Mouse (Mus musculus) liver, postnatal 0 days (tissue): ENCODE measurements around the gene Nxpe2. TPM values are rescaled to one million over a fixed set of nuclear protein-coding genes. Genes with fewer than 3 reads are reported as not detected.

Experiments
- ATAC-seq: fragments of 200-750 bp; cut with Nextera tagmentation; 2 replicates; pipeline ENCODE4 v1.8.0; 2017; ENCODE audit warnings: mild to moderate bottlenecking, moderate library complexity
- DNase-seq: peaks from one replicate; pipeline ENCODE4 v3.0.0-alpha.2; 2016
- H3K27ac ChIP-seq: fragments of 300-500 bp; sonication (generic); 2 replicates; pipeline ENCODE4 v1.5.1; 2014; ENCODE audit warnings: antibody characterized with exemption, moderate library complexity, mild to moderate bottlenecking, low read depth
- H3K27me3 ChIP-seq: fragments of 300-500 bp; sonication (generic); 2 replicates; pipeline ENCODE4 v1.6.1; 2014; ENCODE audit warnings: low read length, control low read depth, mixed read lengths; ENCODE audit not compliant: insufficient read depth
- H3K36me3 ChIP-seq: fragments of 300-500 bp; sonication (generic); replicated peaks from 2 replicates; pipeline ENCODE4 v1.6.1; 2014; ENCODE audit warnings: mild to moderate bottlenecking, control low read depth, low read length, moderate library complexity, mixed read lengths; ENCODE audit not compliant: insufficient read depth
- H3K4me1 ChIP-seq: fragments of 300-500 bp; sonication (generic); 2 replicates; pipeline ENCODE4 v1.6.1; 2014; ENCODE audit warnings: antibody characterized with exemption, mild to moderate bottlenecking, control low read depth; ENCODE audit not compliant: insufficient read depth
- H3K4me2 ChIP-seq: fragments of 300-500 bp; sonication (generic); 2 replicates; pipeline ENCODE4 v1.6.1; 2014; ENCODE audit warnings: low read depth, mild to moderate bottlenecking, low read length, moderate library complexity, mixed read lengths
- H3K4me3 ChIP-seq: fragments of 300-500 bp; sonication (generic); 2 replicates; pipeline ENCODE4 v1.5.1; 2014; ENCODE audit warnings: low read depth, low read length
- H3K9ac ChIP-seq: fragments of 300-500 bp; sonication (generic); replicated peaks from 2 replicates; pipeline ENCODE4 v1.6.1; 2014; ENCODE audit warnings: mild to moderate bottlenecking, moderate library complexity
- H3K9me3 ChIP-seq: fragments of 300-500 bp; sonication (generic); 2 replicates; pipeline ENCODE4 v1.6.1; 2016; ENCODE audit warnings: mild to moderate bottlenecking, control low read depth, low read length, mixed read lengths
- CTCF ChIP-seq: sonication (generic); IDR thresholded peaks from 2 replicates; pipeline ENCODE4 v1.5.1; 2016; ENCODE audit warnings: antibody characterized with exemption, low read depth
- EP300 ChIP-seq: IDR thresholded peaks from 2 replicates; pipeline ENCODE4 v1.6.1; 2016; ENCODE audit warnings: antibody characterized with exemption, low read depth, mild to moderate bottlenecking
- WGBS: fragments of 180-500 bp; shearing (Covaris S2); extraction: QIAGEN DNeasy Blood & Tissue Kit; methylation state at CpG from one replicate; pipeline ENCODE4 v1.1.7; 2014; ENCODE audit not compliant: insufficient replicate concordance; 5-methylcytosine and 5-hydroxymethylcytosine counted together
- polyA plus RNA-seq: library from polyadenylated mRNA; unstranded; fragments of >200 nt; fragmentation: Nextera tagmentation; extraction: Ambion mirVana; gene quantifications from 2 replicates; pipeline ENCODE4 v1.2.1, GENCODE M21; 2015

Gene Nxpe2
- polyA plus RNA-seq, 1 experiment from 2014 or later: 73.0 TPM

DNA sequence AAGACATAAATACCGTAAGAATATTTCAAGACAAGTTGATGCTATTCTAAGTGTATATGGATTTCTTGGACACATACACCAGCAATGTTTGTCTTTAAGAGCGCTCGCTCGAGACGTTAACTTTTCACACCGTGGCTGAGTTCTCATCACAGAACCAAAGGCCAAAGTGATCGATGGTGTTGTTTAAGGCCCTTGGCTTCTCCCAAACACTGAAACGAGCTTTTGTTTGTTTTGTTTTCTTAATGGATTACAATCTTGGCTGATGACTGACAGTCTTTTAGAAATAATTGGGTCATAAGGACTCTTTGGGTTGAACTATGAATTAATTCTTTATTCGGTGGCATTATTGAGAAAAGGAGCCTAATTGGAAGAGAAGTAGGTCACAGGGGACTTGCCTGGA lies 7.8 kb downstream of the Nxpe2 start:
- Histone ChIP-seq H3K27me3 (no peaks in the 10 kb centered on the region), H3K4me3 (no peak overlapping the region), H3K4me1 (peaks cover 11% of the 10 kb centered on the region; the same call in 1 of the 2 replicates), H3K36me3 (no peaks in the 10 kb centered on the region), H3K4me2 (no peak overlapping the region), H3K27ac (no peak overlapping the region), H3K9ac (no peak overlapping the region), H3K9me3 (no peaks in the 10 kb centered on the region)
- ATAC-seq (no peak), DNase-seq (no peak)
- TF ChIP-seq CTCF: no peak
- 82% methylated on average over 9 of the region's 9 CpGs for WGBS

DNA sequence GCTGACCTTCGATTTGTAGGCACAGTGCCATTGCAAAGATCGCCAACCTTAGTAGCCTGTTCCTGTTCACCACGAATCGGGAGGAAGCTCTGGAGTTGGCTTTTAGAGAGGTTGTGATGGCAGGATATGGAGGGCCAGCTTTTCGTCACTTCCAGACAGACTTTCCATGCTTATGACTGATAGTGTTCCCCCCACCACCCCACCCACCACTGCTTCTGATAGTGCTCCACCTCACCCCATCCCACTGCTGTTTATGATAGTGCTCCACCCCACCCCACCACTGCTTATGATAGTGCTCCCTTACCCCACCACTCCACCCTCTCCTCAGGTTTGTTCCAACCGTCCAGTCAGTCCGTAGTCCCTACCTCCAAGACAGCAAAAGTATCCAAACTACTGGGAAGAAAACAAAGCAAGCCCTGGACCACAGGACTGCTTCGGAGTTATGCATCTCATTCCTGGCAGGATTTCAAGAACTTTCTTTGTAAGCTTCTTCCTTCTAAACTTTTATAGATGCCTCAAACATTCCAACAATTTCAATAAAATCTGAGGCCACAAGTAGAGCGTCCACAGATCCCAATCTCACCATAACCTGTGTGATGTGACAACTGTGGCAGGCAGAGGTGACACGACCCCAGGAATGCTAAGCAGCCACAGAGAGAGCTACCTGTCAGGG lies 12.4 kb downstream of the Nxpe2 start:
- TF ChIP-seq CTCF (no peak), EP300 (peak; percentile 82)
- H3K27ac ChIP-seq: peak overlapping the region; percentile 81
- DNase-seq (peak; percentile 64), ATAC-seq (peak; percentile 91)
- H3K9ac ChIP-seq: peak overlapping the region; percentile 81
- peak overlapping the region; percentile 70 for H3K4me3 ChIP-seq
- no peaks in the 10 kb centered on the region for H3K27me3 ChIP-seq
- H3K9me3 ChIP-seq: no peaks in the 10 kb centered on the region
- peaks cover 11% of the 10 kb centered on the region; the same call in 1 of the 2 replicates for H3K4me1 ChIP-seq
- WGBS: 49% methylated on average over 10 of the region's 10 CpGs
- H3K4me2 ChIP-seq: peak overlapping the region; percentile 73
- H3K36me3 ChIP-seq: peaks cover 14% of the 10 kb centered on the region

- H3K4me3 ChIP-seq: peak overlapping the region; percentile 70
- peaks cover 17% of the 10 kb centered on the region for H3K36me3 ChIP-seq
- DNase-seq (no peak), ATAC-seq (no peak)
- peak overlapping the region; percentile 81 for H3K27ac ChIP-seq
- peak overlapping the region; percentile 73 for H3K4me2 ChIP-seq
- peaks cover 11% of the 10 kb centered on the region; the same call in 1 of the 2 replicates for H3K4me1 ChIP-seq
- no peak for TF ChIP-seq EP300
- no peak for TF ChIP-seq CTCF
- WGBS: 42% methylated on average over 5 of the region's 5 CpGs
- H3K27me3 ChIP-seq: no peaks in the 10 kb centered on the region
- no peaks in the 10 kb centered on the region for H3K9me3 ChIP-seq
- peak overlapping the region; percentile 81 for H3K9ac ChIP-seq
Observed at GRCm38 (mm10) chr9:48339563-48339962, 13.7 kb downstream of the Nxpe2 start.

GRCm38 (mm10) chr9:48338783-48339455 lies 14.3 kb downstream of the Nxpe2 start:
- DNase-seq: no peak
- Histone ChIP-seq H3K4me2 (peak overlapping the region; percentile 73), H3K4me3 (peak overlapping the region; percentile 70), H3K9me3 (no peaks in the 10 kb centered on the region), H3K27me3 (no peaks in the 10 kb centered on the region), H3K27ac (peak overlapping the region; percentile 81), H3K4me1 (peaks cover 11% of the 10 kb centered on the region; the same call in 1 of the 2 replicates), H3K36me3 (peaks cover 18% of the 10 kb centered on the region), H3K9ac (peak overlapping the region; percentile 81)
- WGBS: 32% methylated on average over 4 of the region's 4 CpGs
- no peak for TF ChIP-seq CTCF
- TF ChIP-seq EP300: peak; percentile 46
- ATAC-seq: peak; percentile 50

GRCm38 (mm10) chr9:48329597-48329996 lies 23.7 kb downstream of the Nxpe2 start:
- WGBS: 91% methylated on average over 7 of the region's 7 CpGs
- no peak overlapping the region for H3K9ac ChIP-seq
- peaks cover 51% of the 10 kb centered on the region for H3K36me3 ChIP-seq
- no peaks in the 10 kb centered on the region for H3K27me3 ChIP-seq
- no peak overlapping the region for H3K4me2 ChIP-seq
- no peak overlapping the region for H3K4me3 ChIP-seq
- TF ChIP-seq CTCF: no peak
- TF ChIP-seq EP300: no peak
- H3K4me1 ChIP-seq: no peaks in the 10 kb centered on the region
- H3K27ac ChIP-seq: no peak overlapping the region
- ATAC-seq: no peak
- DNase-seq: no peak
- H3K9me3 ChIP-seq: no peaks in the 10 kb centered on the region

DNA sequence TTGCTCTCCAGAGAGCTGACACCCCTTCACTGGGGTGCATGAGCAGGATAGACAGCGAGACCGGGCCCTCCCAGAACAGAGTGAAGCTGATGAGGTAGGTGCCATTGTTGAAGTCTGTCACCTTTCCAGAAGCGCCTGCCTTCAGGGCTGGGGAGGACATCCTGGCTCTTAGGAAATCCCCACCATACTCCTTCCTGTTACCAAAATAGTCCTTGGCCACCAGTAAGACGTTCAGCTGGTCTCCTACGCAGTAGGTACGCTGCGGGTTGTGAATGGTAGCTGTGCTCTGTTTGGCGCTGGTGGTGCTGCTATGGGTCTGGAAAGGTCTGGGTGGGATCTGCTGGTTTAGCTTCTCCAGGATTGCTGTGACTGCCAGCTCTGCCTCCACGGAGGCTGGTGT lies 26.9 kb downstream of the Nxpe2 start:
- ATAC-seq: no peak
- Histone ChIP-seq H3K27ac (no peak overlapping the region), H3K36me3 (peaks cover 47% of the 10 kb centered on the region), H3K9me3 (no peaks in the 10 kb centered on the region), H3K9ac (no peak overlapping the region), H3K4me1 (no peaks in the 10 kb centered on the region), H3K4me2 (no peak overlapping the region), H3K4me3 (no peak overlapping the region), H3K27me3 (no peaks in the 10 kb centered on the region)
- TF ChIP-seq EP300: no peak
- no peak for TF ChIP-seq CTCF
- 81% methylated on average over 9 of the region's 9 CpGs for WGBS
- no peak for DNase-seq
